Mouse (Mus musculus) limb, embryonic 14.5 days (tissue): ENCODE measurements around the gene 2310022A10Rik. TPM values are rescaled to one million over a fixed set of nuclear protein-coding genes. Genes with fewer than 3 reads are reported as not detected.

Source experiments
- ATAC-seq: fragments of 200-750 bp; cut with Nextera tagmentation; 2 replicates; pipeline ENCODE4 v1.8.0; 2017; ENCODE audit warnings: low read depth, moderate number of reproducible peaks, moderate TSS enrichment; ENCODE audit not compliant: low FRiP score
- DNase-seq: peaks from one replicate; pipeline ENCODE4 v3.0.0-alpha.2; 2015; ENCODE audit warnings: low spot score
- H3K27ac ChIP-seq: fragments of 300-500 bp; sonication (generic); replicated peaks from 2 replicates; pipeline ENCODE4 v1.5.1; 2014; ENCODE audit warnings: low read depth, mild to moderate bottlenecking, low read length, moderate library complexity, mixed read lengths
- H3K27me3 ChIP-seq: fragments of 300-500 bp; sonication (generic); 2 replicates; pipeline ENCODE4 v1.6.1; 2014; ENCODE audit warnings: low read length, mixed read lengths; ENCODE audit not compliant: control insufficient read depth, insufficient read depth
- H3K36me3 ChIP-seq: fragments of 300-500 bp; sonication (generic); 2 replicates; pipeline ENCODE4 v1.6.1; 2014; ENCODE audit warnings: mild to moderate bottlenecking, low read length, moderate library complexity, mixed read lengths; ENCODE audit not compliant: control insufficient read depth, insufficient read depth
- H3K4me1 ChIP-seq: fragments of 300-500 bp; sonication (generic); 2 replicates; pipeline ENCODE4 v1.6.1; 2014; ENCODE audit warnings: antibody characterized with exemption, low read length, mixed read lengths; ENCODE audit not compliant: control insufficient read depth, insufficient read depth
- H3K4me2 ChIP-seq: fragments of 300-500 bp; sonication (generic); replicated peaks from 2 replicates; pipeline ENCODE4 v1.6.1; 2014; ENCODE audit warnings: low read depth, mild to moderate bottlenecking, low read length, moderate library complexity; ENCODE audit not compliant: severe bottlenecking
- H3K4me3 ChIP-seq: fragments of 300-500 bp; sonication (generic); replicated peaks from 2 replicates; pipeline ENCODE4 v1.5.1; 2014; ENCODE audit warnings: low read length
- H3K9ac ChIP-seq: fragments of 300-500 bp; sonication (generic); 2 replicates; pipeline ENCODE4 v1.6.1; 2014; ENCODE audit warnings: mild to moderate bottlenecking, low read depth, low read length, moderate library complexity; ENCODE audit not compliant: severe bottlenecking
- H3K9me3 ChIP-seq: fragments of 300-500 bp; sonication (generic); 2 replicates; pipeline ENCODE4 v1.6.1; 2016; ENCODE audit warnings: low read length; ENCODE audit not compliant: control insufficient read depth
- POLR2A ChIP-seq: fragments of 200-500 bp; IDR thresholded peaks from 2 replicates; pipeline ENCODE4 v1.8.0; 2012; ENCODE audit warnings: inconsistent platforms, mild to moderate bottlenecking, moderate library complexity, borderline replicate concordance; ENCODE audit not compliant: insufficient read depth, insufficient read length; ENCODE audit errors: extremely low read depth
- WGBS: fragments of 180-500 bp; shearing (Covaris S2); extraction: QIAGEN DNeasy Blood & Tissue Kit; methylation state at CpG from one replicate; pipeline ENCODE4 v1.1.7; 2014; 5-methylcytosine and 5-hydroxymethylcytosine counted together
- polyA plus RNA-seq, 2 experiments: library from polyadenylated mRNA; depleted of rRNA in 1 of 2; stranded (reverse) in 1 of 2; unstranded in 1 of 2; fragments of >200 nt; fragmentation: Nextera tagmentation in 1 of 2; extraction: Ambion mirVana in 1 of 2; gene quantifications; 2 replicates each; pipeline versions ENCODE4 v1.2.1 to v1.2.3; 2012 to 2014

2310022A10Rik gene
- polyA plus RNA-seq, 2 experiments: 27.4 to 39.8 TPM

GRCm38 (mm10) chr7:27613751-27614499, 60.9 kb downstream of the 2310022A10Rik start:
- H3K27ac ChIP-seq: no peak overlapping the region
- TF ChIP-seq POLR2A: no peak
- no peak overlapping the region for H3K4me3 ChIP-seq
- no peaks in the 10 kb centered on the region for H3K27me3 ChIP-seq
- no peak for ATAC-seq
- H3K4me1 ChIP-seq: no peaks in the 10 kb centered on the region
- H3K4me2 ChIP-seq: no peak overlapping the region
- no peak for DNase-seq
- H3K36me3 ChIP-seq: peaks cover 56% of the 10 kb centered on the region
- H3K9me3 ChIP-seq: no peaks in the 10 kb centered on the region
- WGBS: 92% methylated on average over 8 of the region's 8 CpGs
- H3K9ac ChIP-seq: no peak overlapping the region

- WGBS: 64% methylated on average over 6 of the region's 6 CpGs
- no peak overlapping the region for H3K4me3 ChIP-seq
- ATAC-seq: no peak
Measured at GRCm38 (mm10) chr7:27621028-27621427, 68.0 kb downstream of the 2310022A10Rik start.

GRCm38 (mm10) chr7:27622234-27622633, 69.2 kb downstream of the 2310022A10Rik start:
- no peak overlapping the region for H3K4me3 ChIP-seq
- no peak for ATAC-seq
- no peaks in the 10 kb centered on the region for H3K4me1 ChIP-seq
- peaks cover 87% of the 10 kb centered on the region for H3K36me3 ChIP-seq
- no peak for TF ChIP-seq POLR2A
- WGBS: 77% methylated on average over 1 of the region's 1 CpGs
- no peak overlapping the region for H3K27ac ChIP-seq
- no peak overlapping the region for H3K9ac ChIP-seq
- no peak overlapping the region for H3K4me2 ChIP-seq
- no peaks in the 10 kb centered on the region for H3K9me3 ChIP-seq
- no peaks in the 10 kb centered on the region for H3K27me3 ChIP-seq
- DNase-seq: no peak

More at GRCm38 (mm10) chr7:27621028-27621427, 68.0 kb downstream of the 2310022A10Rik start:
- Histone ChIP-seq H3K36me3 (peaks cover 86% of the 10 kb centered on the region), H3K4me1 (no peaks in the 10 kb centered on the region), H3K9ac (no peak overlapping the region), H3K27me3 (no peaks in the 10 kb centered on the region), H3K27ac (no peak overlapping the region), H3K4me2 (no peak overlapping the region), H3K9me3 (no peaks in the 10 kb centered on the region)
- TF ChIP-seq POLR2A: no peak
- DNase-seq: no peak

GRCm38 (mm10) chr7:27624967-27625366, 71.9 kb downstream of the 2310022A10Rik start:
- no peak for TF ChIP-seq POLR2A
- no peak overlapping the region for H3K9ac ChIP-seq
- no peaks in the 10 kb centered on the region for H3K9me3 ChIP-seq
- H3K4me3 ChIP-seq: no peak overlapping the region
- ATAC-seq (no peak), DNase-seq (no peak)
- no peak overlapping the region for H3K4me2 ChIP-seq
- H3K27me3 ChIP-seq: no peaks in the 10 kb centered on the region
- H3K27ac ChIP-seq: no peak overlapping the region
- H3K4me1 ChIP-seq: no peaks in the 10 kb centered on the region
- peaks cover 87% of the 10 kb centered on the region for H3K36me3 ChIP-seq

GRCm38 (mm10) chr7:27627707-27628106, 74.7 kb downstream of the 2310022A10Rik start:
- Histone ChIP-seq H3K27me3 (no peaks in the 10 kb centered on the region), H3K36me3 (peaks cover 91% of the 10 kb centered on the region), H3K27ac (no peak overlapping the region)

More at GRCm38 (mm10) chr7:27627707-27628106, 74.7 kb downstream of the 2310022A10Rik start:
- no peak overlapping the region for H3K4me3 ChIP-seq
- H3K4me1 ChIP-seq: no peaks in the 10 kb centered on the region
- no peak for TF ChIP-seq POLR2A
- ATAC-seq: no peak
- H3K9ac ChIP-seq: no peak overlapping the region
- DNase-seq: no peak
- H3K4me2 ChIP-seq: no peak overlapping the region
- no peaks in the 10 kb centered on the region for H3K9me3 ChIP-seq
- 95% methylated on average over 7 of the region's 7 CpGs for WGBS
